ENCODE assay signal across 24 mouse cellular contexts in genomic region chr2:93171929-93172328, GRCm38 (mm10). TPM values are rescaled to one million over a fixed set of nuclear protein-coding genes. Genes with fewer than 3 reads are reported as not detected.
DNase-seq lines count a peak whose midpoint lies in the region; ATAC-seq and TF ChIP-seq lines count a peak whose summit lies in the region.
"Had no signal": no experiment of that assay in that cellular context is flagged by ENCODE, and none has a peak within 500 bp of the region (broad histone marks: within the 10 kb centered on the region; RNA-seq: fewer than 3 reads in every experiment).

No protein-coding gene starts in this region.

- peaks cover 52% of the 10 kb centered on the region for H3K27me3 ChIP-seq in forebrain, embryonic 10.5 days (ENCODE audit: poor library complexity, severe bottlenecking)
- no peaks in the 10 kb centered on the region for H3K27me3 ChIP-seq in forebrain, embryonic 14.5 days (replicated peaks; ENCODE audit: control insufficient read depth, insufficient read depth, low read length)
- H3K27me3 ChIP-seq in midbrain, embryonic 10.5 days (ENCODE audit: low read depth, poor library complexity, severe bottlenecking): peaks cover 30% of the 10 kb centered on the region
- H3K27me3 ChIP-seq in midbrain, embryonic 11.5 days (ENCODE audit: control insufficient read depth, insufficient read depth, low read length): no peaks in the 10 kb centered on the region
- H3K27me3 ChIP-seq: embryonic facial prominence, embryonic 12.5 days; forebrain, embryonic 15.5 days; Patski had no signal

- ATAC-seq in forebrain, embryonic 14.5 days: no peak
- ATAC-seq in midbrain, embryonic 11.5 days (ENCODE audit: low FRiP score): no peak
- ATAC-seq: activated CD4-positive, CD25-positive, alpha-beta regulatory T cell, adult 4 months; CD4-positive, CD25-positive, alpha-beta regulatory T cell, adult 4 months; forebrain, embryonic 15.5 days; forebrain, postnatal 0 days; Patski had no signal

- H3K4me1 ChIP-seq in forebrain, embryonic 10.5 days: peaks cover 58% of the 10 kb centered on the region
- peaks cover 26% of the 10 kb centered on the region for H3K4me1 ChIP-seq in forebrain, embryonic 14.5 days (ENCODE audit: control insufficient read depth, insufficient read depth, low read length)
- peaks cover 63% of the 10 kb centered on the region for H3K4me1 ChIP-seq in midbrain, embryonic 10.5 days
- H3K4me1 ChIP-seq in midbrain, embryonic 11.5 days (ENCODE audit: control insufficient read depth, insufficient read depth, low read length): peaks cover 40% of the 10 kb centered on the region

- no peak overlapping the region for H3K4me2 ChIP-seq in forebrain, embryonic 14.5 days (ENCODE audit: low read length)
- H3K4me2 ChIP-seq in midbrain, embryonic 11.5 days: no peak overlapping the region
- H3K4me2 ChIP-seq: embryonic facial prominence, embryonic 12.5 days; forebrain, embryonic 12.5 days; forebrain, embryonic 15.5 days had no signal

- peak overlapping the region; percentile 12; the same call in 1 of the 2 replicates for H3K27ac ChIP-seq in forebrain, embryonic 10.5 days
- no peak overlapping the region for H3K27ac ChIP-seq in forebrain, embryonic 14.5 days (ENCODE audit: low read depth, low read length)
- H3K27ac ChIP-seq in layer of hippocampus, adult 2 months: peak overlapping the region; percentile 81; the same call in 1 of the 2 replicates
- H3K27ac ChIP-seq in midbrain, embryonic 10.5 days (replicated peaks): peak overlapping the region; percentile 75
- no peak overlapping the region for H3K27ac ChIP-seq in midbrain, embryonic 11.5 days (ENCODE audit: low read depth, low read length)
- H3K27ac ChIP-seq: embryonic facial prominence, embryonic 12.5 days; forebrain, embryonic 12.5 days; forebrain, embryonic 15.5 days had no signal

- no peak for DNase-seq in forebrain, embryonic 10.5 days (ENCODE audit: extremely low spot score, low spot score)
- no peak for DNase-seq in forebrain, embryonic 14.5 days (ENCODE audit: low spot score)
- DNase-seq in layer of hippocampus, adult 2 months (ENCODE audit: low spot score in 2 of 2): no peak
- no peak for DNase-seq in layer of hippocampus, adult 11-12 months (ENCODE audit: low spot score)
- DNase-seq in midbrain, embryonic 10.5 days (ENCODE audit: low spot score): no peak
- DNase-seq in midbrain, embryonic 11.5 days (ENCODE audit: low spot score, missing footprints): no peak
- DNase-seq: adrenal gland, adult 8-10 months; adrenal gland, postnatal 14 days; adrenal gland, postnatal 36 days; B cell, adult 2 months; cerebellum, adult 11-12 months; cerebellum, adult 2 months; cerebellum, adult 9-10 months; cerebellum, postnatal 10 days; cerebellum, postnatal 25 days; forebrain, postnatal 0 days had no signal

- no peak for TF ChIP-seq CTCF in layer of hippocampus, adult 2 months (conservative IDR thresholded peaks at IDR 0.05)

- H3K36me3 ChIP-seq in forebrain, embryonic 10.5 days (replicated peaks): no peaks in the 10 kb centered on the region
- no peaks in the 10 kb centered on the region for H3K36me3 ChIP-seq in forebrain, embryonic 14.5 days (ENCODE audit: control insufficient read depth, insufficient read depth, low read length)
- H3K36me3 ChIP-seq in midbrain, embryonic 10.5 days: no peaks in the 10 kb centered on the region
- no peaks in the 10 kb centered on the region for H3K36me3 ChIP-seq in midbrain, embryonic 11.5 days (ENCODE audit: control insufficient read depth, insufficient read depth, low read length)
- H3K36me3 ChIP-seq: embryonic facial prominence, embryonic 10.5 days; embryonic facial prominence, embryonic 12.5 days; forebrain, embryonic 12.5 days; forebrain, embryonic 15.5 days; G1E had no signal

- no peak overlapping the region for H3K9ac ChIP-seq in forebrain, embryonic 14.5 days (ENCODE audit: low read length)
- no peak overlapping the region for H3K9ac ChIP-seq in midbrain, embryonic 11.5 days (ENCODE audit: low read length)
- H3K9ac ChIP-seq: embryonic facial prominence, embryonic 12.5 days; forebrain, embryonic 12.5 days; forebrain, embryonic 15.5 days; forebrain, postnatal 0 days had no signal

- WGBS in forebrain, embryonic 10.5 days: 82% methylated on average over 6 of the region's 6 CpGs
- WGBS in forebrain, embryonic 14.5 days: 88% methylated on average over 6 of the region's 6 CpGs
- 89% methylated on average over 6 of the region's 6 CpGs for WGBS in midbrain, embryonic 10.5 days
- WGBS in midbrain, embryonic 11.5 days: 86% methylated on average over 6 of the region's 6 CpGs

- H3K9me3 ChIP-seq in forebrain, embryonic 10.5 days: no peaks in the 10 kb centered on the region
- no peaks in the 10 kb centered on the region for H3K9me3 ChIP-seq in forebrain, embryonic 14.5 days (replicated peaks; ENCODE audit: control insufficient read depth, low read length)
- H3K9me3 ChIP-seq in midbrain, embryonic 10.5 days (replicated peaks): no peaks in the 10 kb centered on the region
- H3K9me3 ChIP-seq in midbrain, embryonic 11.5 days (ENCODE audit: control insufficient read depth, low read length): no peaks in the 10 kb centered on the region
- H3K9me3 ChIP-seq: embryonic facial prominence, embryonic 10.5 days; embryonic facial prominence, embryonic 12.5 days; forebrain, embryonic 12.5 days; forebrain, embryonic 15.5 days; G1E had no signal

- no peak overlapping the region for H3K4me3 ChIP-seq in forebrain, embryonic 10.5 days
- H3K4me3 ChIP-seq in forebrain, embryonic 14.5 days (ENCODE audit: low read depth, low read length): no peak overlapping the region
- no peak overlapping the region for H3K4me3 ChIP-seq in layer of hippocampus, adult 2 months
- no peak overlapping the region for H3K4me3 ChIP-seq in midbrain, embryonic 10.5 days
- H3K4me3 ChIP-seq in midbrain, embryonic 11.5 days (ENCODE audit: low read depth, low read length): no peak overlapping the region
- H3K4me3 ChIP-seq: embryonic facial prominence, embryonic 10.5 days; embryonic facial prominence, embryonic 12.5 days; forebrain, embryonic 12.5 days; forebrain, embryonic 15.5 days had no signal

RNA-seq across cellular contexts. Expression of gene Trp53i11, which starts 15.4 kb away (rescaled TPM):
- 74.4 and 77.0 TPM in 2 replicates for polyA plus RNA-seq in forebrain, embryonic 10.5 days (2016; fragmentation: Nextera tagmentation; extraction: Ambion mirVana)
- 95.8 and 113 TPM in 2 replicates for polyA plus RNA-seq in forebrain, embryonic 14.5 days (2014; fragmentation: Nextera tagmentation; extraction: Ambion mirVana)
- 10 to 100 TPM; 87.6 to 89.0 TPM for total RNA-seq in layer of hippocampus, adult 2 months (2021)
- 171 and 214 TPM in 2 replicates for polyA plus RNA-seq in midbrain, embryonic 10.5 days (2016; fragmentation: Nextera tagmentation; extraction: Ambion mirVana)
- polyA plus RNA-seq in midbrain, embryonic 11.5 days (2014; fragmentation: Nextera tagmentation; extraction: Ambion mirVana): 179 and 191 TPM in 2 replicates
- total RNA-seq: G1E had no signal
- polyA plus RNA-seq: G1E had no signal

Comparison
In these comparisons a context has a peak if more than half of its experiments do, and no peak if none do; other contexts are left out.
1. H3K27ac ChIP-seq: peak in forebrain, embryonic 10.5 days (single experiment), layer of hippocampus, adult 2 months (single experiment) and midbrain, embryonic 10.5 days (single experiment); none in forebrain, embryonic 14.5 days (single experiment) and midbrain, embryonic 11.5 days (single experiment).